Mouse (Mus musculus) myocyte (in vitro differentiated cells): Measurements from ENCODE around the gene Catsperg2. TPM values are rescaled to one million over a fixed set of nuclear protein-coding genes. Genes with fewer than 3 reads are reported as not detected.
"Not testable (repeated sequence)": the region's sequence is repeated elsewhere in the genome, so short reads cannot be mapped to it uniquely, and the experiment has no call there.

ENCODE experiments used
- H3K27me3 ChIP-seq: one replicate; pipeline ENCODE4 v1.6.1; 2011; ENCODE audit not compliant: control insufficient read depth, insufficient read depth, insufficient read length
- H3K36me3 ChIP-seq: one replicate; pipeline ENCODE4 v1.6.1; 2011; ENCODE audit not compliant: control insufficient read depth, insufficient read depth
- H3K4me2 ChIP-seq: one replicate; pipeline ENCODE4 v1.6.1; 2011; ENCODE audit warnings: low read depth, control low read depth
- H3K4me3 ChIP-seq: one replicate; pipeline ENCODE4 v1.5.1; 2011; ENCODE audit warnings: mild to moderate bottlenecking, control low read depth, moderate library complexity
- H3K79me2 ChIP-seq: one replicate; pipeline ENCODE4 v1.6.1; 2011; ENCODE audit not compliant: control insufficient read depth, insufficient read depth
- H3ac ChIP-seq: one replicate; pipeline ENCODE4 v1.6.1; 2011; ENCODE audit not compliant: control insufficient read depth, insufficient read length
- CEBPB ChIP-seq: IDR thresholded peaks from 2 replicates; pipeline ENCODE4 v1.6.1; 2011; ENCODE audit warnings: mild to moderate bottlenecking, moderate library complexity; ENCODE audit not compliant: poor library complexity, insufficient read depth, severe bottlenecking
- E2F4 ChIP-seq: IDR thresholded peaks from one replicate; pipeline ENCODE4 v1.6.1; 2011; ENCODE audit warnings: mild to moderate bottlenecking, control low read depth, moderate library complexity; ENCODE audit not compliant: insufficient read depth
- MAX ChIP-seq: IDR thresholded peaks from one replicate; pipeline ENCODE4 v1.6.1; 2011; ENCODE audit warnings: low read depth, mild to moderate bottlenecking, control low read depth
- MYOD1 ChIP-seq, 3 experiments: IDR thresholded peaks; one replicate each; pipeline ENCODE4 v1.6.1; 2011; ENCODE audit warnings: control low read depth in 2 of 3, low read depth in 2 of 3, mild to moderate bottlenecking in 2 of 3, moderate library complexity in 1 of 3; ENCODE audit not compliant: insufficient read length in 2 of 3, control insufficient read depth in 1 of 3
- MYOG ChIP-seq, 3 experiments: IDR thresholded peaks; one replicate each; pipeline ENCODE4 v1.6.1; 2011; ENCODE audit warnings: control low read depth in 2 of 3, low read depth in 2 of 3, mild to moderate bottlenecking in 2 of 3; ENCODE audit not compliant: insufficient read length in 2 of 3, control insufficient read depth in 1 of 3, insufficient read depth in 1 of 3
- POLR2A ChIP-seq: IDR thresholded peaks from one replicate; pipeline ENCODE4 v1.6.1; 2011; ENCODE audit warnings: low read depth, mild to moderate bottlenecking, control low read depth, moderate library complexity; ENCODE audit not compliant: insufficient read length
- POLR2AphosphoS2 ChIP-seq: IDR thresholded peaks from one replicate; pipeline ENCODE4 v1.6.1; 2011; ENCODE audit warnings: low read depth, control low read depth; ENCODE audit not compliant: insufficient read length
- REST ChIP-seq: IDR thresholded peaks from one replicate; pipeline ENCODE4 v1.6.1; 2011; ENCODE audit warnings: mild to moderate bottlenecking, control low read depth, moderate library complexity; ENCODE audit not compliant: insufficient read depth, insufficient read length
- SRF ChIP-seq: IDR thresholded peaks from one replicate; pipeline ENCODE4 v1.6.1; 2011; ENCODE audit warnings: low read depth; ENCODE audit not compliant: control insufficient read depth, insufficient read length
- TCF12 ChIP-seq: IDR thresholded peaks from one replicate; pipeline ENCODE4 v1.6.1; 2011; ENCODE audit warnings: mild to moderate bottlenecking, control low read depth; ENCODE audit not compliant: poor library complexity, insufficient read depth, severe bottlenecking
- TCF3 ChIP-seq: IDR thresholded peaks from one replicate; pipeline ENCODE4 v1.6.1; 2011; ENCODE audit warnings: low read depth, control low read depth; ENCODE audit not compliant: insufficient read length
- USF1 ChIP-seq: IDR thresholded peaks from one replicate; pipeline ENCODE4 v1.6.1; 2011; ENCODE audit warnings: low read depth, mild to moderate bottlenecking, control low read depth, moderate library complexity
- polyA plus RNA-seq: library from polyadenylated mRNA; unstranded; fragments of >200 nt; fragmentation: generic; extraction: Trizol; gene quantifications from one replicate; pipeline ENCODE4 v1.2.1, GENCODE M21; 2012; ENCODE audit warnings: missing spikeins

The Catsperg2 gene
- polyA plus RNA-seq, 1 experiment, result 0.01 TPM

- Histone ChIP-seq H3K79me2 (no peaks in the 10 kb centered on the region), H3K27me3 (no peaks in the 10 kb centered on the region), H3K36me3 (no peaks in the 10 kb centered on the region), H3ac (no peak overlapping the region), H3K4me3 (no peak overlapping the region), H3K4me2 (no peak overlapping the region)
- TF ChIP-seq MYOG (IDR thresholded peaks at IDR 0.05; ENCODE audit: control insufficient read depth in 1 of 3, insufficient read depth in 1 of 3, insufficient read length in 2 of 3, low read depth in 2 of 3), result no peak
- no peak for TF ChIP-seq MAX
- TF ChIP-seq E2F4, result no peak
- TF ChIP-seq REST, result no peak
- no peak for TF ChIP-seq MYOD1 (IDR thresholded peaks at IDR 0.05; ENCODE audit: control insufficient read depth in 1 of 3, insufficient read length in 2 of 3, low read depth in 2 of 3)
- TF ChIP-seq TCF12, result no peak
- TF ChIP-seq TCF3, result no peak
- no peak for TF ChIP-seq POLR2AphosphoS2
- no peak for TF ChIP-seq CEBPB
- no peak for TF ChIP-seq SRF
Observed at GRCm38 (mm10) chr7:29742258-29742657, 15.4 kb upstream of the Catsperg2 start.

GRCm38 (mm10) chr7:29728055-29728454 lies 1.2 kb upstream of the Catsperg2 start:
- TF ChIP-seq USF1 (no peak), MYOD1 (IDR thresholded peaks at IDR 0.05; ENCODE audit: control insufficient read depth in 1 of 3, insufficient read length in 2 of 3, low read depth in 2 of 3) (peak in 2 of 3 experiments; percentile 68 to 70)

GRCm38 (mm10) chr7:29725461-29726142 lies 1.2 kb downstream of the Catsperg2 start:
- not testable (repeated sequence) for H3K36me3 ChIP-seq, H3K4me3 ChIP-seq, H3ac ChIP-seq, H3K79me2 ChIP-seq, H3K4me2 ChIP-seq, H3K27me3 ChIP-seq

More at GRCm38 (mm10) chr7:29728055-29728454, 1.2 kb upstream of the Catsperg2 start:
- no peaks in the 10 kb centered on the region for H3K36me3 ChIP-seq
- no peaks in the 10 kb centered on the region for H3K79me2 ChIP-seq
- no peak overlapping the region for H3ac ChIP-seq
- H3K27me3 ChIP-seq, result no peaks in the 10 kb centered on the region
- H3K4me3 ChIP-seq, result no peak overlapping the region
- H3K4me2 ChIP-seq, result no peak overlapping the region

- H3ac ChIP-seq, H3K36me3 ChIP-seq, H3K27me3 ChIP-seq, H3K4me3 ChIP-seq, H3K79me2 ChIP-seq, H3K4me2 ChIP-seq: not testable (repeated sequence)
Observed at GRCm38 (mm10) chr7:29708891-29709290, 17.9 kb downstream of the Catsperg2 start.

GRCm38 (mm10) chr7:29695231-29695630 lies 31.6 kb downstream of the Catsperg2 start:
- H3ac ChIP-seq, H3K79me2 ChIP-seq, H3K4me3 ChIP-seq, H3K27me3 ChIP-seq, H3K36me3 ChIP-seq, H3K4me2 ChIP-seq: not testable (repeated sequence)

GRCm38 (mm10) chr7:29681868-29682267 lies 45.0 kb downstream of the Catsperg2 start:
- Histone ChIP-seq H3K4me3 (no peak overlapping the region), H3ac (no peak overlapping the region), H3K36me3 (no peaks in the 10 kb centered on the region), H3K4me2 (no peak overlapping the region), H3K79me2 (no peaks in the 10 kb centered on the region), H3K27me3 (no peaks in the 10 kb centered on the region)
- TF ChIP-seq USF1 (no peak), SRF (no peak), MYOD1 (IDR thresholded peaks at IDR 0.05; ENCODE audit: control insufficient read depth in 1 of 3, insufficient read length in 2 of 3, low read depth in 2 of 3) (no peak), E2F4 (no peak), POLR2A (no peak), REST (no peak), MAX (no peak), TCF12 (no peak), CEBPB (no peak), POLR2AphosphoS2 (no peak), TCF3 (no peak), MYOG (IDR thresholded peaks at IDR 0.05; ENCODE audit: control insufficient read depth in 1 of 3, insufficient read depth in 1 of 3, insufficient read length in 2 of 3, low read depth in 2 of 3) (no peak)

Other genes starting within 250 kb of the Catsperg2 start
- 19.0 TPM for gene Sipa1l3, start 208.4 kb downstream of the Catsperg2 start, polyA plus RNA-seq
- gene Zfp84, start 41.5 kb upstream of the Catsperg2 start, polyA plus RNA-seq, result 4.7 TPM
- gene Zfp30, start 57.0 kb upstream of the Catsperg2 start, polyA plus RNA-seq, result 3.3 TPM
- 5.1 TPM for gene Zfp790, start 89.1 kb upstream of the Catsperg2 start, polyA plus RNA-seq
- gene Zfp940, start 126.6 kb upstream of the Catsperg2 start, polyA plus RNA-seq, result 0.96 TPM
- gene Zfp420, start 132.9 kb upstream of the Catsperg2 start, polyA plus RNA-seq, result 1.7 TPM
- 3.9 TPM for gene Zfp27, start 179.5 kb upstream of the Catsperg2 start, polyA plus RNA-seq
- 2.4 TPM for gene Zfp383, start 181.2 kb upstream of the Catsperg2 start, polyA plus RNA-seq
- 1.5 TPM for gene Zfp74, start 227.1 kb upstream of the Catsperg2 start, polyA plus RNA-seq